Mouse (Mus musculus): Measurements from ENCODE around the gene 4930556J24Rik. TPM values are rescaled to one million over a fixed set of nuclear protein-coding genes. Genes with fewer than 3 reads are reported as not detected.
A peak's percentile ranks its signal among the peaks of the same experiment; 100 is the strongest.
"Not testable (repeated sequence)": the region's sequence is repeated elsewhere in the genome, so short reads cannot be mapped to it uniquely, and the experiment has no call there.

The 4930556J24Rik gene
- polyA plus RNA-seq (2015; fragmentation: Nextera tagmentation; extraction: Ambion mirVana): 0.12 and 0.21 TPM in 2 replicates

GRCm38 (mm10) chr11:3976678-3977077 is at the start of gene 4930556J24Rik:
4930556J24Rik (minus strand) TSS chr11:3976778.
- 92% methylated on average over 6 of the region's 6 CpGs for WGBS

GRCm38 (mm10) chr11:4023321-4023720 is 46.7 kb upstream of the 4930556J24Rik start:
- no peaks in the 10 kb centered on the region for H3K36me3 ChIP-seq
- H3K9me3 ChIP-seq: no peaks in the 10 kb centered on the region
- H3K27me3 ChIP-seq (replicated peaks): no peaks in the 10 kb centered on the region
- no peak for ATAC-seq (ENCODE audit: insufficient read depth, low FRiP score, low read depth)
- no peak overlapping the region for H3K4me3 ChIP-seq (replicated peaks)
- H3K4me1 ChIP-seq: no peaks in the 10 kb centered on the region
- no peak overlapping the region for H3K4me2 ChIP-seq
- H3K9ac ChIP-seq: no peak overlapping the region
- no peak overlapping the region for H3K27ac ChIP-seq
- 69% methylated on average over 2 of the region's 2 CpGs for WGBS

More at GRCm38 (mm10) chr11:3976678-3977077, at the start of gene 4930556J24Rik:
- no peak within 1 kb of the TSS for H3K4me2 ChIP-seq
- no peaks in the 10 kb centered on the region for H3K4me1 ChIP-seq
- H3K36me3 ChIP-seq: peaks cover 60% of the 10 kb centered on the region
- H3K9me3 ChIP-seq: no peaks in the 10 kb centered on the region
- H3K27me3 ChIP-seq (replicated peaks): no peaks in the 10 kb centered on the region
- no peak within 1 kb of the TSS for H3K27ac ChIP-seq
- H3K9ac ChIP-seq: no peak within 1 kb of the TSS
- no peak within 1 kb of the TSS for H3K4me3 ChIP-seq (replicated peaks)
- no peak for ATAC-seq (ENCODE audit: insufficient read depth, low FRiP score, low read depth)

- not testable (repeated sequence) for H3K36me3 ChIP-seq; H3K9ac ChIP-seq; H3K27me3 ChIP-seq (replicated peaks); ATAC-seq (ENCODE audit: insufficient read depth, low FRiP score, low read depth); H3K27ac ChIP-seq; H3K4me3 ChIP-seq (replicated peaks); H3K9me3 ChIP-seq; H3K4me2 ChIP-seq; H3K4me1 ChIP-seq
- 87% methylated on average over 13 of the region's 13 CpGs for WGBS
Measured at GRCm38 (mm10) chr11:4022111-4022510, 45.5 kb upstream of the 4930556J24Rik start.

GRCm38 (mm10) chr11:4015796-4016195 is 39.2 kb upstream of the 4930556J24Rik start:
- H3K4me2 ChIP-seq; H3K27me3 ChIP-seq (replicated peaks); H3K9ac ChIP-seq; H3K27ac ChIP-seq; H3K4me3 ChIP-seq (replicated peaks); H3K9me3 ChIP-seq; H3K4me1 ChIP-seq; ATAC-seq (ENCODE audit: insufficient read depth, low FRiP score, low read depth); H3K36me3 ChIP-seq: not testable (repeated sequence)
- WGBS: 87% methylated on average over 14 of the region's 14 CpGs

- Histone ChIP-seq H3K9ac (no peak overlapping the region), H3K4me1 (no peaks in the 10 kb centered on the region), H3K4me3 (replicated peaks) (no peak overlapping the region), H3K27ac (no peak overlapping the region), H3K9me3 (no peaks in the 10 kb centered on the region), H3K4me2 (no peak overlapping the region), H3K27me3 (replicated peaks) (no peaks in the 10 kb centered on the region), H3K36me3 (no peaks in the 10 kb centered on the region)
- ATAC-seq (ENCODE audit: insufficient read depth, low FRiP score, low read depth): no peak
- WGBS: 78% methylated on average over 1 of the region's 1 CpGs
Measured at GRCm38 (mm10) chr11:4012616-4013015, 36.0 kb upstream of the 4930556J24Rik start.

- no peak overlapping the region for H3K27ac ChIP-seq
- no peak overlapping the region for H3K4me3 ChIP-seq (replicated peaks)
- ATAC-seq (ENCODE audit: insufficient read depth, low FRiP score, low read depth): no peak
- H3K9ac ChIP-seq: no peak overlapping the region
- H3K27me3 ChIP-seq (replicated peaks): no peaks in the 10 kb centered on the region
- 80% methylated on average over 3 of the region's 3 CpGs for WGBS
- no peak overlapping the region for H3K4me2 ChIP-seq
- H3K36me3 ChIP-seq: no peaks in the 10 kb centered on the region
- H3K9me3 ChIP-seq: no peaks in the 10 kb centered on the region
- H3K4me1 ChIP-seq: no peaks in the 10 kb centered on the region
Measured at GRCm38 (mm10) chr11:4006462-4006861, 29.9 kb upstream of the 4930556J24Rik start.

- no peak for ATAC-seq (ENCODE audit: insufficient read depth, low FRiP score, low read depth)
- H3K9ac ChIP-seq: no peak overlapping the region
- H3K4me2 ChIP-seq: no peak overlapping the region
- H3K9me3 ChIP-seq: no peaks in the 10 kb centered on the region
- H3K27ac ChIP-seq: no peak overlapping the region
- H3K4me1 ChIP-seq: no peaks in the 10 kb centered on the region
- WGBS: 51% methylated on average over 5 of the region's 5 CpGs
- H3K36me3 ChIP-seq: no peaks in the 10 kb centered on the region
- no peaks in the 10 kb centered on the region for H3K27me3 ChIP-seq (replicated peaks)
- H3K4me3 ChIP-seq (replicated peaks): no peak overlapping the region
Measured at GRCm38 (mm10) chr11:4005220-4005805, 28.7 kb upstream of the 4930556J24Rik start.

GRCm38 (mm10) chr11:4001603-4002002 is 25.0 kb upstream of the 4930556J24Rik start:
- H3K36me3 ChIP-seq: no peaks in the 10 kb centered on the region
- H3K4me3 ChIP-seq (replicated peaks): no peak overlapping the region
- H3K27ac ChIP-seq: no peak overlapping the region
- ATAC-seq (ENCODE audit: insufficient read depth, low FRiP score, low read depth): no peak
- WGBS: 7% methylated on average over 5 of the region's 5 CpGs
- H3K9ac ChIP-seq: no peak overlapping the region
- H3K4me2 ChIP-seq: no peak overlapping the region
- peaks cover 7% of the 10 kb centered on the region; the same call in 1 of the 2 replicates for H3K4me1 ChIP-seq
- peaks cover 25% of the 10 kb centered on the region for H3K27me3 ChIP-seq (replicated peaks)
- H3K9me3 ChIP-seq: no peaks in the 10 kb centered on the region

GRCm38 (mm10) chr11:3999547-3999946 is 23.0 kb upstream of the 4930556J24Rik start:
- Histone ChIP-seq H3K9ac (no peak overlapping the region), H3K9me3 (no peaks in the 10 kb centered on the region), H3K4me1 (peaks cover 7% of the 10 kb centered on the region; the same call in 1 of the 2 replicates), H3K27ac (no peak overlapping the region), H3K4me3 (replicated peaks) (no peak overlapping the region), H3K4me2 (no peak overlapping the region), H3K27me3 (replicated peaks) (peaks cover 25% of the 10 kb centered on the region), H3K36me3 (no peaks in the 10 kb centered on the region)
- no peak for ATAC-seq (ENCODE audit: insufficient read depth, low FRiP score, low read depth)
- 66% methylated on average over 5 of the region's 5 CpGs for WGBS

- Histone ChIP-seq H3K4me2 (peak overlapping the region; percentile 52), H3K4me1 (peaks cover 7% of the 10 kb centered on the region; the same call in 1 of the 2 replicates), H3K36me3 (no peaks in the 10 kb centered on the region), H3K9ac (no peak overlapping the region), H3K27me3 (replicated peaks) (peaks cover 25% of the 10 kb centered on the region), H3K9me3 (no peaks in the 10 kb centered on the region), H3K27ac (no peak overlapping the region), H3K4me3 (replicated peaks) (peak overlapping the region; percentile 26)
- ATAC-seq (ENCODE audit: insufficient read depth, low FRiP score, low read depth): no peak
- 12% methylated on average over 66 of the region's 66 CpGs for WGBS
Measured at GRCm38 (mm10) chr11:3997978-3998720, 21.6 kb upstream of the 4930556J24Rik start.

GRCm38 (mm10) chr11:3996840-3997239 is 20.3 kb upstream of the 4930556J24Rik start:
- 83% methylated on average over 3 of the region's 3 CpGs for WGBS
- H3K27me3 ChIP-seq (replicated peaks): peaks cover 25% of the 10 kb centered on the region
- no peak for ATAC-seq (ENCODE audit: insufficient read depth, low FRiP score, low read depth)
- no peak overlapping the region for H3K9ac ChIP-seq
- H3K4me3 ChIP-seq (replicated peaks): no peak overlapping the region
- no peaks in the 10 kb centered on the region for H3K9me3 ChIP-seq
- H3K36me3 ChIP-seq: no peaks in the 10 kb centered on the region
- H3K27ac ChIP-seq: no peak overlapping the region
- H3K4me2 ChIP-seq: no peak overlapping the region
- H3K4me1 ChIP-seq: peaks cover 7% of the 10 kb centered on the region; the same call in 1 of the 2 replicates

- peaks cover 25% of the 10 kb centered on the region for H3K27me3 ChIP-seq (replicated peaks)
- no peak overlapping the region for H3K4me2 ChIP-seq
- H3K4me3 ChIP-seq (replicated peaks): no peak overlapping the region
- no peak for ATAC-seq (ENCODE audit: insufficient read depth, low FRiP score, low read depth)
- peaks cover 7% of the 10 kb centered on the region; the same call in 1 of the 2 replicates for H3K4me1 ChIP-seq
- no peaks in the 10 kb centered on the region for H3K36me3 ChIP-seq
- H3K27ac ChIP-seq: no peak overlapping the region
- no peaks in the 10 kb centered on the region for H3K9me3 ChIP-seq
- H3K9ac ChIP-seq: no peak overlapping the region
- 80% methylated on average over 5 of the region's 5 CpGs for WGBS
Measured at GRCm38 (mm10) chr11:3995511-3995910, 18.9 kb upstream of the 4930556J24Rik start.

Measured in stomach, embryonic 15.5 days (tissue).